Mouse (Mus musculus) C2C12 (cell line): ENCODE results near the gene Mtmr11.

ENCODE experiments used
- CTCF ChIP-seq: IDR thresholded peaks from one replicate; pipeline ENCODE4 v1.5.1; 2011; ENCODE audit not compliant: control insufficient read depth, insufficient read depth, insufficient read length
- FOSL1 ChIP-seq: IDR thresholded peaks from one replicate; pipeline ENCODE4 v1.8.0; 2011; ENCODE audit warnings: mild to moderate bottlenecking, low read length; ENCODE audit not compliant: poor library complexity, insufficient read depth, severe bottlenecking
- MAX ChIP-seq: IDR thresholded peaks from one replicate; pipeline ENCODE4 v1.6.1; 2011; ENCODE audit warnings: mild to moderate bottlenecking, control low read depth
- MYOD1 ChIP-seq: IDR thresholded peaks from one replicate; pipeline ENCODE4 v1.6.1; 2011; ENCODE audit warnings: low read depth; ENCODE audit not compliant: control insufficient read depth, insufficient read length
- MYOG ChIP-seq: IDR thresholded peaks from one replicate; pipeline ENCODE4 v1.6.1; 2011; ENCODE audit not compliant: control insufficient read depth, insufficient read length; ENCODE audit errors: extremely low read depth
- USF1 ChIP-seq: IDR thresholded peaks from one replicate; pipeline ENCODE4 v1.6.1; 2011; ENCODE audit warnings: low read depth, mild to moderate bottlenecking, control low read depth, moderate library complexity

DNA sequence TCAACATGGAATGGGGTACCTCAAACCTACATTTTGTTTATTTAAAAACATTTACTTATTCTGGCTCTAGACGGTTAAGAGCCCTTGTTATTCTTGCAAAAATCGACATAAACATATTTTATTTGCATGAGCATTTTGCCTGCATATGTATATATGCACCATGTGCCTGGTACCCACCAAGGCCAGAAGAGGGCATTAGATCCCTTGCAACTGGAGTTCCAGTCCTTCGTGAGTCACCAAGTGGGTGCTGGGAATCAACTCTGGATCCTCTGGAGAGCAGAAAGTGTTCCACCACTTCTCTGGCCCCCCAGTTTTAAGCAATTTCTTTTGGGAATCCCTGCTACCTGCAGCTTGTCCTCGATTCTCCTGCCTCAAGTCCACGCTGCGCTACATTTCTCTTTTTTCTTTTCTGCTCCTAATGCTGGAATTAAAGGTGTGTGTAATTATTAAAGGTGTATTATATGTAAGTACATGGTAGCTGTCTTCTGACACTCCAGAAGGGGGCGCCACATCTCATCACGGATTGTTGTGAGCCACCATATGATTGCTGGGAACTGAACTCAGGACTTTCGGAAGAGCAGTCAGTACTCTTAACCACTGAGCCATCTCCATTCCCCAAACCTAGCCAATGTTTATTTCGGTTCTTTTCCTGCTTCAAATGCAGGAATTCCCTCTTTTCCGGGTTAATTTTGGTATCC, 34.0 kb downstream of the Mtmr11 start:
- TF ChIP-seq MAX (no peak), CTCF (no peak), MYOD1 (no peak), FOSL1 (no peak), USF1 (no peak), MYOG (no peak)
